Mouse (Mus musculus) heart, embryonic 11.5 days (tissue): ENCODE measurements around the gene Mrm2. TPM values are rescaled to one million over a fixed set of nuclear protein-coding genes. Genes with fewer than 3 reads are reported as not detected.

ENCODE experiments used
- ATAC-seq: fragments of 200-750 bp; cut with Nextera tagmentation; replicated peaks from 2 replicates; pipeline ENCODE4 v1.8.0; 2017; ENCODE audit warnings: moderate library complexity; ENCODE audit not compliant: insufficient number of reproducible peaks, low FRiP score, low TSS enrichment
- H3K27ac ChIP-seq: fragments of 300-500 bp; sonication (generic); 2 replicates; pipeline ENCODE4 v1.5.1; 2014; ENCODE audit warnings: mild to moderate bottlenecking, low read depth, low read length
- H3K27me3 ChIP-seq: fragments of 300-500 bp; sonication (generic); 2 replicates; pipeline ENCODE4 v1.6.1; 2014; ENCODE audit warnings: mild to moderate bottlenecking, low read length, mixed read lengths; ENCODE audit not compliant: control insufficient read depth, insufficient read depth
- H3K36me3 ChIP-seq: fragments of 300-500 bp; sonication (generic); 2 replicates; pipeline ENCODE4 v1.6.1; 2014; ENCODE audit warnings: mild to moderate bottlenecking, low read length, moderate library complexity, mixed read lengths; ENCODE audit not compliant: control insufficient read depth, insufficient read depth
- H3K4me1 ChIP-seq: fragments of 300-500 bp; sonication (generic); 2 replicates; pipeline ENCODE4 v1.6.1; 2014; ENCODE audit warnings: low read length; ENCODE audit not compliant: control insufficient read depth, insufficient read depth
- H3K4me2 ChIP-seq: fragments of 300-500 bp; sonication (generic); 2 replicates; pipeline ENCODE4 v1.6.1; 2014; ENCODE audit warnings: mild to moderate bottlenecking, moderate library complexity
- H3K4me3 ChIP-seq: fragments of 300-500 bp; sonication (generic); 2 replicates; pipeline ENCODE4 v1.5.1; 2014; ENCODE audit warnings: low read depth, low read length
- H3K9ac ChIP-seq: fragments of 300-500 bp; sonication (generic); 2 replicates; pipeline ENCODE4 v1.6.1; 2014; ENCODE audit warnings: mild to moderate bottlenecking, low read depth, low read length, moderate library complexity
- H3K9me3 ChIP-seq: fragments of 300-500 bp; sonication (generic); replicated peaks from 2 replicates; pipeline ENCODE4 v1.6.1; 2016; ENCODE audit warnings: low read length; ENCODE audit not compliant: control insufficient read depth
- WGBS: fragments of 180-500 bp; shearing (Covaris S2); extraction: QIAGEN DNeasy Blood & Tissue Kit; methylation state at CpG from one replicate; pipeline ENCODE4 v1.1.7; 2014; ENCODE audit not compliant: insufficient replicate concordance; 5-methylcytosine and 5-hydroxymethylcytosine counted together
- polyA plus RNA-seq: library from polyadenylated mRNA; unstranded; fragments of >200 nt; fragmentation: Nextera tagmentation; extraction: Ambion mirVana; gene quantifications from 2 replicates; pipeline ENCODE4 v1.2.1, GENCODE M21; 2014

The Mrm2 gene
- polyA plus RNA-seq, 1 experiment from 2014 or later, result 17.1 TPM

GRCm38 (mm10) chr5:140298291-140298690 lies 33.4 kb downstream of the Mrm2 start:
- no peak for ATAC-seq
- Histone ChIP-seq H3K36me3 (peaks cover 33% of the 10 kb centered on the region), H3K9ac (no peak overlapping the region), H3K4me3 (no peak overlapping the region), H3K9me3 (no peaks in the 10 kb centered on the region), H3K27me3 (no peaks in the 10 kb centered on the region), H3K27ac (no peak overlapping the region), H3K4me1 (no peaks in the 10 kb centered on the region), H3K4me2 (no peak overlapping the region)
- 81% methylated on average over 4 of the region's 4 CpGs for WGBS

- no peak for ATAC-seq
- H3K4me3 ChIP-seq, result no peak overlapping the region
- no peak overlapping the region for H3K4me2 ChIP-seq
- no peak overlapping the region for H3K27ac ChIP-seq
- H3K4me1 ChIP-seq, result 0 out of 2 replicates have a peak, but pooled peaks cover 7% of the 10 kb centered on the region
- H3K27me3 ChIP-seq, result no peaks in the 10 kb centered on the region
- no peak overlapping the region for H3K9ac ChIP-seq
- H3K9me3 ChIP-seq, result no peaks in the 10 kb centered on the region
- WGBS, result 92% methylated on average over 1 of the region's 1 CpGs
- peaks cover 23% of the 10 kb centered on the region; the same call in 1 of the 2 replicates for H3K36me3 ChIP-seq
Measured at GRCm38 (mm10) chr5:140292152-140292551, 39.5 kb downstream of the Mrm2 start.

- no peak overlapping the region for H3K27ac ChIP-seq
- no peaks in the 10 kb centered on the region for H3K9me3 ChIP-seq
- ATAC-seq, result no peak
- H3K36me3 ChIP-seq, result peaks cover 15% of the 10 kb centered on the region; the same call in 1 of the 2 replicates
- WGBS, result 93% methylated on average over 2 of the region's 2 CpGs
- 0 out of 2 replicates have a peak, but pooled peaks cover 7% of the 10 kb centered on the region for H3K4me1 ChIP-seq
- no peaks in the 10 kb centered on the region for H3K27me3 ChIP-seq
- H3K4me3 ChIP-seq, result no peak overlapping the region
- no peak overlapping the region for H3K9ac ChIP-seq
- no peak overlapping the region for H3K4me2 ChIP-seq
Measured at GRCm38 (mm10) chr5:140289161-140289560, 42.5 kb downstream of the Mrm2 start.

DNA sequence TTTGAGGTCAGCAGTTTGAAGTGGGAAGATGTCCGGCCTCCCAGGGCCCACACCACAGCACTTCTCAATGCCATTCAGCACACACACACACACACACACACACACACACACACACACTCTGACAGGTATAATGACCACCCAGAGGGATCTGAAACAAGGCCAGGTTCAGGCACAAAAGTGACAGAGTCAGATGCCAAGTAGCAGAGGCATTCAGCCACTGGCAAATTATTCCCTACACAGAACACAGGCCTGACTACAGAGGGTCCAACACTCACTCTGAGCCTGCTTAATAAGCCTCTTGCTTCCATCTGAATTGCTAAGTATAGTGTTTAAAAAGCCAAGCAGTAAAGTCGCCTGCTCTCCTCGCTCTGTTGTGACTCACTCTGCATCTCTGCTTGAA lies 43.4 kb downstream of the Mrm2 start:
- ATAC-seq, result no peak
- WGBS, result 83% methylated on average over 3 of the region's 3 CpGs
- Histone ChIP-seq H3K4me3 (no peak overlapping the region), H3K9me3 (no peaks in the 10 kb centered on the region), H3K27me3 (no peaks in the 10 kb centered on the region), H3K4me1 (0 out of 2 replicates have a peak, but pooled peaks cover 7% of the 10 kb centered on the region), H3K27ac (no peak overlapping the region), H3K36me3 (peaks cover 13% of the 10 kb centered on the region; the same call in 1 of the 2 replicates), H3K4me2 (no peak overlapping the region), H3K9ac (no peak overlapping the region)

GRCm38 (mm10) chr5:140284761-140285160 lies 46.9 kb downstream of the Mrm2 start:
- peaks cover 18% of the 10 kb centered on the region; the same call in 1 of the 2 replicates for H3K36me3 ChIP-seq
- H3K4me1 ChIP-seq, result no peaks in the 10 kb centered on the region
- no peak overlapping the region for H3K9ac ChIP-seq
- no peaks in the 10 kb centered on the region for H3K9me3 ChIP-seq
- H3K27me3 ChIP-seq, result no peaks in the 10 kb centered on the region
- H3K4me2 ChIP-seq, result no peak overlapping the region
- no peak for ATAC-seq
- no peak overlapping the region for H3K27ac ChIP-seq
- no peak overlapping the region for H3K4me3 ChIP-seq
- WGBS, result 79% methylated on average over 2 of the region's 2 CpGs

DNA sequence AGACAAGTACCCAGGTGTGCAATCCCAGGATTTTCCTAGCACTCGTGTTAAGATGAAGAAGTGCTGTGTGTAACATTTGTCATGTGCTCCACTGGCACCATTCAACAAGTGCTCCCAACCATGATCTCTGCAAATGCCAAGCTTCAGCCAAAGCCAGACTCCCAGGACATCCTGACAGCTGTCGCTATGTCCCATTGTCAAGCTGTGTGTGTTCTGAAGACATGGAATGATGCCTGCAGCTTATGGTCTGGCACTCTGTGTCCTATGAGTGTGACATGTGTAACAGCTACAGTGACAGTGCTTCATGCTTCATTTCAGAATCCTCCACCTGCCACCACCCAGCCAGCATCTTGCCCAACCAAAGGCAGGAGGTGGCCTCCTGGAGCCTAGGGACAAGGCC lies 47.7 kb downstream of the Mrm2 start:
- Histone ChIP-seq H3K4me2 (no peak overlapping the region), H3K27me3 (no peaks in the 10 kb centered on the region), H3K36me3 (peaks cover 11% of the 10 kb centered on the region; the same call in 1 of the 2 replicates), H3K4me1 (no peaks in the 10 kb centered on the region), H3K4me3 (no peak overlapping the region), H3K27ac (no peak overlapping the region), H3K9me3 (no peaks in the 10 kb centered on the region), H3K9ac (no peak overlapping the region)
- WGBS, result 90% methylated on average over 2 of the region's 2 CpGs
- no peak for ATAC-seq

- no peaks in the 10 kb centered on the region for H3K9me3 ChIP-seq
- H3K36me3 ChIP-seq, result peaks cover 10% of the 10 kb centered on the region; the same call in 1 of the 2 replicates
- 93% methylated on average over 3 of the region's 3 CpGs for WGBS
- no peak overlapping the region for H3K4me3 ChIP-seq
- H3K4me2 ChIP-seq, result no peak overlapping the region
- no peak for ATAC-seq
- H3K4me1 ChIP-seq, result no peaks in the 10 kb centered on the region
- H3K27me3 ChIP-seq, result no peaks in the 10 kb centered on the region
- no peak overlapping the region for H3K27ac ChIP-seq
- no peak overlapping the region for H3K9ac ChIP-seq
Measured at GRCm38 (mm10) chr5:140282900-140283299, 48.8 kb downstream of the Mrm2 start.

- no peaks in the 10 kb centered on the region for H3K27me3 ChIP-seq
- ATAC-seq, result no peak
- no peak overlapping the region for H3K27ac ChIP-seq
- no peaks in the 10 kb centered on the region for H3K9me3 ChIP-seq
- 79% methylated on average over 8 of the region's 8 CpGs for WGBS
- no peaks in the 10 kb centered on the region for H3K4me1 ChIP-seq
- H3K4me2 ChIP-seq, result no peak overlapping the region
- H3K36me3 ChIP-seq, result peaks cover 10% of the 10 kb centered on the region; the same call in 1 of the 2 replicates
- H3K9ac ChIP-seq, result no peak overlapping the region
- H3K4me3 ChIP-seq, result no peak overlapping the region
Measured at GRCm38 (mm10) chr5:140282376-140282775, 49.3 kb downstream of the Mrm2 start.

- 84% methylated on average over 9 of the region's 9 CpGs for WGBS
Measured at GRCm38 (mm10) chr5:140280205-140280604, 51.5 kb downstream of the Mrm2 start.

More at GRCm38 (mm10) chr5:140280205-140280604, 51.5 kb downstream of the Mrm2 start:
- no peaks in the 10 kb centered on the region for H3K9me3 ChIP-seq
- no peak overlapping the region for H3K4me3 ChIP-seq
- H3K27ac ChIP-seq, result no peak overlapping the region
- H3K9ac ChIP-seq, result no peak overlapping the region
- H3K36me3 ChIP-seq, result peaks cover 6% of the 10 kb centered on the region; the same call in 1 of the 2 replicates
- H3K4me1 ChIP-seq, result no peaks in the 10 kb centered on the region
- no peaks in the 10 kb centered on the region for H3K27me3 ChIP-seq
- no peak for ATAC-seq
- H3K4me2 ChIP-seq, result no peak overlapping the region
